Mouse (Mus musculus): ENCODE results near the gene Cpsf3.

- TF ChIP-seq CTCF (IDR thresholded peaks at IDR 0.05; ENCODE audit: low read depth) (no peak), EP300 (IDR thresholded peaks at IDR 0.05; ENCODE audit: low read depth) (no peak)
These were observed 16.7 kb downstream of the Cpsf3 start for GRCm38 (mm10) chr12:21301932-21302331.
